In the genomic region with DNA sequence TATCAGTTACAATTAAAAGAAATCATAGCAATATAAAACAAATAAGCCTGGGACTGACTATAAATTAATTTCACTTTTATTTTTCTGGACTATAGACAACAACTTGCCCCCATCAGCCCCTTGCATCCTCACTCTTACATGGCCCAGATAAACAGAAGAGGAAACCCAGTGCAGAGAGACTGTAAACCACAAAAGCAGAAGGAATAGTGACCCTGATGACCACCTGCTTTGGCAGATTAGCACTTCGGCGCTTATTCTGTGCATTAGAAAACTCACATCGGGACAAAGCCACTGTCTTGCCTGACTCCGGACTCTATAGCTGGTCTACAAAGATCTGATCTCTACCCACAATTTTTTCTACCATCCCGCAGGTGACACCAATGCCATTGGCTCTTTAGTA, we compare ENCODE assay signal across 23 mouse cellular contexts.
DNase-seq lines count a peak whose midpoint lies in the region; ATAC-seq and TF ChIP-seq lines count a peak whose summit lies in the region.
"Had no signal": no experiment of that assay in that cellular context is flagged by ENCODE, and none has a peak within 500 bp of the region (broad histone marks: within the 10 kb centered on the region; RNA-seq: fewer than 3 reads in every experiment).

No protein-coding gene starts in this region.

- H3K4me3 ChIP-seq in MEL (ENCODE audit: control insufficient read depth in 1 of 2, insufficient read depth in 1 of 2, low read depth in 2 of 2, low read length in 2 of 2): no peak overlapping the region
- H3K4me3 ChIP-seq in thymus, adult 2 months (ENCODE audit: control insufficient read depth, insufficient read depth, low read length): no peak overlapping the region
- H3K4me3 ChIP-seq in neural tube, embryonic 15.5 days (replicated peaks): no peak overlapping the region
- H3K4me3 ChIP-seq: embryonic facial prominence, embryonic 12.5 days; embryonic facial prominence, embryonic 15.5 days; heart, embryonic 15.5 days had no signal

- ATAC-seq in common myeloid progenitor, adult 5-6 weeks (replicated peaks; ENCODE audit: low read depth, poor library complexity, severe bottlenecking): peak; percentile 74
- peak; percentile 45 for ATAC-seq in megakaryocyte, adult 5-6 weeks (ENCODE audit: poor library complexity, severe bottlenecking)
- no peak for ATAC-seq in neural tube, embryonic 15.5 days (ENCODE audit: low FRiP score)
- ATAC-seq: forebrain, embryonic 14.5 days; forebrain, postnatal 0 days; intestine, postnatal 0 days had no signal

- H3K79me2 ChIP-seq in MEL (ENCODE audit: control insufficient read depth, insufficient read depth, low read length, poor library complexity): no peaks in the 10 kb centered on the region

- H3K27me3 ChIP-seq in MEL (ENCODE audit: control insufficient read depth in 1 of 2, insufficient read depth in 2 of 2, low read length in 2 of 2): no peaks in the 10 kb centered on the region; a peak in 3 of 4 replicates
- H3K27me3 ChIP-seq in thymus, adult 2 months (ENCODE audit: control insufficient read depth, insufficient read depth, low read length): no peaks in the 10 kb centered on the region
- no peaks in the 10 kb centered on the region for H3K27me3 ChIP-seq in neural tube, embryonic 15.5 days (replicated peaks)
- H3K27me3 ChIP-seq: embryonic facial prominence, embryonic 12.5 days; embryonic facial prominence, embryonic 15.5 days had no signal

- H3K36me3 ChIP-seq in MEL (ENCODE audit: control insufficient read depth in 1 of 2, insufficient read depth in 2 of 2, low read length in 2 of 2): no peaks in the 10 kb centered on the region
- H3K36me3 ChIP-seq in thymus, adult 2 months (ENCODE audit: control insufficient read depth, insufficient read depth, low read length): no peaks in the 10 kb centered on the region
- H3K36me3 ChIP-seq in neural tube, embryonic 15.5 days: peaks cover 7% of the 10 kb centered on the region; the same call in 1 of the 2 replicates
- H3K36me3 ChIP-seq: heart, embryonic 15.5 days had no signal

- no peaks in the 10 kb centered on the region for H3K9me3 ChIP-seq in MEL (replicated peaks; ENCODE audit: insufficient read depth, low read length)
- no peaks in the 10 kb centered on the region for H3K9me3 ChIP-seq in neural tube, embryonic 15.5 days (replicated peaks)
- H3K9me3 ChIP-seq: embryonic facial prominence, embryonic 12.5 days; embryonic facial prominence, embryonic 15.5 days; heart, embryonic 15.5 days had no signal

- H3K4me2 ChIP-seq in neural tube, embryonic 15.5 days: no peak overlapping the region
- H3K4me2 ChIP-seq: embryonic facial prominence, embryonic 12.5 days; embryonic facial prominence, embryonic 15.5 days; heart, embryonic 11.5 days; heart, embryonic 15.5 days; hindbrain, embryonic 14.5 days had no signal

- TF ChIP-seq CTCF in MEL (IDR thresholded peaks at IDR 0.05 in 2 of 3, conservative IDR thresholded peaks at IDR 0.05 in 1 of 3; ENCODE audit: control insufficient read depth in 1 of 3, insufficient read depth in 1 of 3, low read depth in 2 of 3, low read length in 3 of 3, poor library complexity in 1 of 3, severe bottlenecking in 1 of 3): no peak
- TF ChIP-seq CTCF in thymus, adult 2 months (IDR thresholded peaks at IDR 0.05; ENCODE audit: borderline replicate concordance, control insufficient read depth, extremely low read depth, insufficient read depth, low read length, poor library complexity): no peak

- H3K27ac ChIP-seq in MEL (ENCODE audit: control insufficient read depth, low read depth, low read length): no peak overlapping the region
- no peak overlapping the region for H3K27ac ChIP-seq in thymus, adult 2 months (ENCODE audit: control insufficient read depth, insufficient read depth, low read length)
- no peak overlapping the region for H3K27ac ChIP-seq in neural tube, embryonic 15.5 days (replicated peaks)
- H3K27ac ChIP-seq: embryonic facial prominence, embryonic 12.5 days; embryonic facial prominence, embryonic 15.5 days; heart, embryonic 15.5 days; hindbrain, embryonic 14.5 days had no signal

- no peak overlapping the region for H3K9ac ChIP-seq in MEL (ENCODE audit: control insufficient read depth, low read depth, low read length, poor library complexity, severe bottlenecking)
- H3K9ac ChIP-seq in neural tube, embryonic 15.5 days (replicated peaks): no peak overlapping the region
- H3K9ac ChIP-seq: embryonic facial prominence, embryonic 12.5 days; embryonic facial prominence, embryonic 15.5 days; forebrain, postnatal 0 days; heart, embryonic 15.5 days; hindbrain, embryonic 14.5 days had no signal

- peak; percentile 20 for DNase-seq in MEL (ENCODE audit: low read depth, low spot score)
- DNase-seq in frontal cortex, postnatal 10 days (ENCODE audit: low spot score in 2 of 2): no peak
- DNase-seq in thymus, adult 2 months: no peak
- DNase-seq: adrenal gland, adult 8-10 months; adrenal gland, postnatal 25 days; cerebellum, adult 11-12 months; cerebellum, adult 8-10 months; cerebellum, postnatal 10 days; cerebellum, postnatal 36 days; forebrain, postnatal 0 days; gastrocnemius, postnatal 25 days; heart, postnatal 10 days; heart, postnatal 36 days had no signal

- TF ChIP-seq RAD21 in MEL (IDR thresholded peaks at IDR 0.05; ENCODE audit: low read depth, low read length): no peak

- no peaks in the 10 kb centered on the region for H3K4me1 ChIP-seq in MEL (ENCODE audit: control insufficient read depth in 1 of 2, insufficient read depth in 2 of 2, low read length in 2 of 2)
- no peaks in the 10 kb centered on the region for H3K4me1 ChIP-seq in thymus, adult 2 months (replicated peaks; ENCODE audit: control insufficient read depth, insufficient read depth, low read length)
- H3K4me1 ChIP-seq in neural tube, embryonic 15.5 days: no peaks in the 10 kb centered on the region
- H3K4me1 ChIP-seq: embryonic facial prominence, embryonic 12.5 days; embryonic facial prominence, embryonic 15.5 days; heart, embryonic 15.5 days had no signal

- TF ChIP-seq EP300 in MEL (IDR thresholded peaks at IDR 0.05; ENCODE audit: low read depth in 1 of 2, low read length in 2 of 2): no peak

- no peak for TF ChIP-seq POLR2A in MEL (IDR thresholded peaks at IDR 0.05; ENCODE audit: control insufficient read depth in 1 of 2, insufficient read depth in 1 of 2, low read depth in 1 of 2, low read length in 2 of 2, poor library complexity in 1 of 2)
- no peak for TF ChIP-seq POLR2A in thymus, adult 2 months (IDR thresholded peaks at IDR 0.05; ENCODE audit: control insufficient read depth, extremely low read depth, insufficient read depth, low read length, poor library complexity)

- WGBS in thymus, adult 2 months: 30% methylated on average over 5 of the region's 5 CpGs
- WGBS in neural tube, embryonic 15.5 days: 91% methylated on average over 5 of the region's 5 CpGs

TF ChIP-seq in MEL, 35 proteins besides CTCF, POLR2A, EP300 and RAD21:
- TF ChIP-seq USF1 (IDR thresholded peaks at IDR 0.05; ENCODE audit: low read depth, low read length): no peak
- peak; percentile 44; the same call in 1 of the 2 replicates for TF ChIP-seq TAL1 (IDR thresholded peaks at IDR 0.05; ENCODE audit: low read length)
- TF ChIP-seq USF2 (IDR thresholded peaks at IDR 0.05; ENCODE audit: borderline replicate concordance in 1 of 2, insufficient read depth in 1 of 2, low read depth in 1 of 2, low read length in 2 of 2): no peak
